Mouse (Mus musculus): Measurements from ENCODE around the gene Fam50b. TPM values are rescaled to one million over a fixed set of nuclear protein-coding genes. Genes with fewer than 3 reads are reported as not detected.

The Fam50b gene
- polyA plus RNA-seq, 1 experiment from 2014 or later, result not detected

Other genes with a start within 250 kb of the Fam50b start
- 10.4 and 13.2 TPM in 2 replicates for gene Pxdc1, start 81.4 kb upstream of the Fam50b start, polyA plus RNA-seq (2014; fragmentation: Nextera tagmentation; extraction: Ambion mirVana)
- gene Prpf4b, start 140.5 kb downstream of the Fam50b start, polyA plus RNA-seq (2014; fragmentation: Nextera tagmentation; extraction: Ambion mirVana), result 65.1 and 71.7 TPM in 2 replicates
- 0.67 and 1.4 TPM in 2 replicates for gene Fam217a, start 189.5 kb downstream of the Fam50b start, polyA plus RNA-seq (2014; fragmentation: Nextera tagmentation; extraction: Ambion mirVana)
- gene 4933417A18Rik, start 189.6 kb downstream of the Fam50b start, polyA plus RNA-seq (2014; fragmentation: Nextera tagmentation; extraction: Ambion mirVana), result not detected in 2 replicates
- 0.86 and 1.1 TPM in 2 replicates for gene Eci3, start 229.0 kb downstream of the Fam50b start, polyA plus RNA-seq (2014; fragmentation: Nextera tagmentation; extraction: Ambion mirVana)